Mouse (Mus musculus) gastrocnemius, postnatal 4 days (tissue): ENCODE results near the gene Cfap54. TPM values are rescaled to one million over a fixed set of nuclear protein-coding genes. Genes with fewer than 3 reads are reported as not detected.

Source experiments
- DNase-seq, 2 experiments: peaks; one replicate each; pipeline ENCODE4 v3.0.0; 2021 to 2022; ENCODE audit warnings: low spot score in 2 of 2, mixed read lengths in 2 of 2
- total RNA-seq, 2 experiments: library from RNA; stranded (reverse); gene quantifications; 2 replicates each; pipeline ENCODE4 v1.2.3; 2021

Gene Cfap54
- total RNA-seq, 2 experiments from 2014 or later = 0.98 to 1.3 TPM

- DNase-seq = no peak
These were observed 138.4 kb downstream of the Cfap54 start for GRCm38 (mm10) chr10:92942848-92943645.

- no peak for DNase-seq
These were observed 139.8 kb downstream of the Cfap54 start for GRCm38 (mm10) chr10:92941616-92942015.

GRCm38 (mm10) chr10:92937741-92938285 lies 143.6 kb downstream of the Cfap54 start:
- DNase-seq = no peak

- no peak for DNase-seq
These were observed 144.3 kb downstream of the Cfap54 start for GRCm38 (mm10) chr10:92937091-92937490.

- DNase-seq = no peak
These were observed 146.9 kb downstream of the Cfap54 start for GRCm38 (mm10) chr10:92934506-92934905.

GRCm38 (mm10) chr10:92933616-92934015 lies 147.8 kb downstream of the Cfap54 start:
- no peak for DNase-seq

GRCm38 (mm10) chr10:92932464-92932863 lies 149.0 kb downstream of the Cfap54 start:
- no peak for DNase-seq

GRCm38 (mm10) chr10:92930036-92930435 lies 151.4 kb downstream of the Cfap54 start:
- no peak for DNase-seq

- no peak for DNase-seq
These were observed 153.2 kb downstream of the Cfap54 start for GRCm38 (mm10) chr10:92928256-92928655.

GRCm38 (mm10) chr10:92918551-92918950 lies 162.9 kb downstream of the Cfap54 start:
- DNase-seq = no peak

- DNase-seq = no peak
These were observed 174.2 kb downstream of the Cfap54 start for GRCm38 (mm10) chr10:92907246-92907645.

- no peak for DNase-seq
These were observed 193.0 kb downstream of the Cfap54 start for GRCm38 (mm10) chr10:92888466-92888865.

- DNase-seq = no peak
These were observed 203.4 kb downstream of the Cfap54 start for GRCm38 (mm10) chr10:92878000-92878399.

- DNase-seq = no peak
These were observed 240.4 kb downstream of the Cfap54 start for GRCm38 (mm10) chr10:92840980-92841379.

- no peak for DNase-seq
These were observed 243.8 kb downstream of the Cfap54 start for GRCm38 (mm10) chr10:92837572-92837971.

GRCm38 (mm10) chr10:92837045-92837444 lies 244.4 kb downstream of the Cfap54 start:
- no peak for DNase-seq

- no peak for DNase-seq
These were observed 259.9 kb downstream of the Cfap54 start for GRCm38 (mm10) chr10:92821499-92821898.

- no peak for DNase-seq
These were observed 263.2 kb downstream of the Cfap54 start for GRCm38 (mm10) chr10:92818190-92818589.

GRCm38 (mm10) chr10:92816903-92817302 lies 264.5 kb downstream of the Cfap54 start:
- no peak for DNase-seq

- no peak for DNase-seq
These were observed 270.5 kb downstream of the Cfap54 start for GRCm38 (mm10) chr10:92810894-92811293.

- DNase-seq = no peak
These were observed 289.5 kb downstream of the Cfap54 start for GRCm38 (mm10) chr10:92791908-92792307.

GRCm38 (mm10) chr10:92791531-92791900 lies 289.9 kb downstream of the Cfap54 start:
- no peak for DNase-seq
